Mouse (Mus musculus): Measurements from ENCODE around the gene Ifit1bl1. TPM values are rescaled to one million over a fixed set of nuclear protein-coding genes. Genes with fewer than 3 reads are reported as not detected.

Gene Ifit1bl1
- polyA plus RNA-seq (2017; shearing (Covaris generic)), result 16.7 TPM

GRCm38 (mm10) chr19:34601888-34602287 lies at the start of gene Ifit1bl1:
Gene Ifit1bl1 (minus strand): TSS chr19:34601956.

GRCm38 (mm10) chr19:34640623-34641022 lies 38.9 kb upstream of the Ifit1bl1 start, which contains the start of the genes Ifit1bl2 and Ifit1:
Gene Ifit1bl2 (minus strand): TSS chr19:34640743.
Gene Ifit1 (plus strand): TSS chr19:34640871.

GRCm38 (mm10) chr19:34607237-34608051 lies 5.7 kb upstream of the Ifit1bl1 start, which contains the start of gene Ifit3b:
Gene Ifit3b (plus strand): TSS chr19:34607970.

GRCm38 (mm10) chr19:34583126-34583766 lies 18.5 kb downstream of the Ifit1bl1 start, which contains the start of gene Ifit3:
Gene Ifit3 (plus strand): TSS chr19:34583531.

DNA sequence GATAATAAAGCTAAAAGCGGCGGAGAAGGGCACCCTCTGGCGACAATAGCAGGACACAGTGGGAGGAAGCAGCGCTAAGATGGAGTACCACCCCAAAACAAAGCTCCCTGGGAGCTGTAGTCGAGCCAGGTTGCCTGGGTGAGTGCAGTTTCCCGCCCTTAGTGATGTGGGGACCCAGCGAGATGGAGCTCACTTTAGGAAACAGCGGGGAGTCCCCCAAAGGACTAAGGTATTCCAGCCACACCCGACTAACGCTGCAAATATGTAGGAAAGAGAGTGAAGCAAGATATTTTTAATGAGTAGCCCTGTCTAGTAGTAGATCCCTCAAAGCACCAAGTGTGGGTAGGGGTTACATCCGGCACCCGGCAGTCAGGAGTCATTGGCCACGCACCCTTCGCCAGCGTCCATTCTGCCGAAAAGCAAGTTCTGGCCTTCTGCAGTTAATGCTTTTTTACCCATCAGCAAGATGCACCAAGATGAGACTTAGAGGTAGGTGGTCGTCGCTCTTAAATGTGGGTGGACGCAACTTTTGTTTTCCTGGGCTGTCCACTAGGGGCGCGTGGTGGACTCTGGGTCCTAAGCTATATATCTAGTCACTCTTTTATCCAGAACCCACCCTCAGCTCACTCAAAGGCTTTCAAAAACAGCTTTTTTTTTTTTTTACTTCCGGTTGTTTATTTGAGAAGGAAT lies 51.1 kb downstream of the Ifit1bl1 start, which contains the start of gene Ifit2:
Ifit2 (plus strand) TSS at position 161 of the 690 bp plus-strand sequence.

Other genes with a start within 250 kb of the Ifit1bl1 start
- not detected for gene Ch25h, start 126.8 kb downstream of the Ifit1bl1 start, polyA plus RNA-seq (2017; shearing (Covaris generic))
- 57.2 TPM for gene Lipa, start 74.5 kb downstream of the Ifit1bl1 start, polyA plus RNA-seq (2017; shearing (Covaris generic))
- 11.0 TPM for gene Ifit2, start 51.3 kb downstream of the Ifit1bl1 start, polyA plus RNA-seq (2017; shearing (Covaris generic))
- 4.2 TPM for gene Ifit3, start 18.4 kb downstream of the Ifit1bl1 start, polyA plus RNA-seq (2017; shearing (Covaris generic))
- 2.0 TPM for gene Ifit3b, start 6.0 kb upstream of the Ifit1bl1 start, polyA plus RNA-seq (2017; shearing (Covaris generic))
- 0.32 TPM for gene Ifit1bl2, start 38.8 kb upstream of the Ifit1bl1 start, polyA plus RNA-seq (2017; shearing (Covaris generic))
- gene Ifit1, start 38.9 kb upstream of the Ifit1bl1 start, polyA plus RNA-seq (2017; shearing (Covaris generic)), result 5.5 TPM
- gene Slc16a12, start 145.3 kb upstream of the Ifit1bl1 start, polyA plus RNA-seq (2017; shearing (Covaris generic)), result not detected

All from effector memory CD4-positive, alpha-beta T cell, adult 5 months (primary cell).